ENCODE assay signal across 9 mouse cellular contexts in the genomic region with DNA sequence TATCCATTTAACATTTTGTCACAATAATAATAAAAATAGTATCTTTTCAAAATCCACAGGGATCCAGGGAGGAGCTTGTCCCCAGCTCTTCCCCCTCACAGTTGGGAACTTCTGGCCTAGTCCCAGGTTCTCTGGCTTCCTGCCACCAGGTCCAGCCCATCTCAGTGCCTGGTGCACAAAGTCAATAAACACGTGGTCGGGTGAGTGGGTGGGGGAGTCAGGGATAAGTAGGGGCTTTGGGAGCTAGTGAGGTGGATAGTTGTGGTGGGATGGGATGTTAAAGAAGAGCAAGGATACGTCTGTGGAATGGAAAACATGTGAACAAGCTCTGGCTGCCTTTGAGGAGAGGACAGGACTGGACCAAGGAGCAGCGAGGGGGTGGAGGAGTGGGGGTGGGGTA. TPM values are rescaled to one million over a fixed set of nuclear protein-coding genes. Genes with fewer than 3 reads are reported as not detected.
DNase-seq lines count a peak whose midpoint lies in the region; ATAC-seq and TF ChIP-seq lines count a peak whose summit lies in the region.
"Had no signal": no experiment of that assay in that cellular context is flagged by ENCODE, and none has a peak within 500 bp of the region (broad histone marks: within the 10 kb centered on the region; RNA-seq: fewer than 3 reads in every experiment).

No protein-coding gene starts in this region.

- DNase-seq in cerebellum, postnatal 14 days, result peak; percentile 90 to 92
- DNase-seq in heart, postnatal 14 days, result peak; percentile 88 to 92
- peak; percentile 33 for DNase-seq in limb, embryonic 14.5 days (ENCODE audit: low spot score)
- no peak for DNase-seq in right cerebral cortex, postnatal 25 days
- DNase-seq in left cerebral cortex, postnatal 25 days (ENCODE audit: low spot score in 2 of 2), result no peak

- no peak for TF ChIP-seq POLR2A in limb, embryonic 14.5 days (IDR thresholded peaks at IDR 0.05; ENCODE audit: borderline replicate concordance, extremely low read depth, insufficient read depth, insufficient read length)
- no peak for TF ChIP-seq POLR2A in small intestine, adult 2 months (IDR thresholded peaks at IDR 0.05; ENCODE audit: low read depth, low read length)

- H3K27me3 ChIP-seq in midbrain, embryonic 12.5 days, result peaks cover 22% of the 10 kb centered on the region; the same call in 1 of the 2 replicates
- H3K27me3 ChIP-seq in midbrain, embryonic 15.5 days (replicated peaks), result 0 out of 2 replicates have a peak, but pooled peaks cover 3% of the 10 kb centered on the region
- no peaks in the 10 kb centered on the region for H3K27me3 ChIP-seq in limb, embryonic 14.5 days (ENCODE audit: control insufficient read depth, insufficient read depth, low read length)
- no peaks in the 10 kb centered on the region for H3K27me3 ChIP-seq in small intestine, adult 2 months (ENCODE audit: control insufficient read depth, insufficient read depth, low read length)

- no peak overlapping the region for H3K4me2 ChIP-seq in midbrain, embryonic 12.5 days (replicated peaks)
- no peak overlapping the region for H3K4me2 ChIP-seq in midbrain, embryonic 15.5 days
- no peak overlapping the region for H3K4me2 ChIP-seq in limb, embryonic 14.5 days (replicated peaks; ENCODE audit: low read depth, low read length, severe bottlenecking)

- H3K9me3 ChIP-seq in midbrain, embryonic 12.5 days, result no peaks in the 10 kb centered on the region
- H3K9me3 ChIP-seq in midbrain, embryonic 15.5 days, result no peaks in the 10 kb centered on the region
- H3K9me3 ChIP-seq in limb, embryonic 14.5 days (ENCODE audit: control insufficient read depth, low read length), result no peaks in the 10 kb centered on the region

- WGBS in midbrain, embryonic 12.5 days, result 19% methylated on average over 4 of the region's 4 CpGs
- 12% methylated on average over 4 of the region's 4 CpGs for WGBS in midbrain, embryonic 15.5 days
- WGBS in limb, embryonic 14.5 days, result 9% methylated on average over 4 of the region's 4 CpGs
- WGBS in small intestine, adult 2 months, result 6% methylated on average over 4 of the region's 4 CpGs

- H3K4me1 ChIP-seq in midbrain, embryonic 12.5 days, result peaks cover 13% of the 10 kb centered on the region
- H3K4me1 ChIP-seq in midbrain, embryonic 15.5 days, result peaks cover 21% of the 10 kb centered on the region
- H3K4me1 ChIP-seq in limb, embryonic 14.5 days (ENCODE audit: control insufficient read depth, insufficient read depth, low read length), result peaks cover 29% of the 10 kb centered on the region
- H3K4me1 ChIP-seq in small intestine, adult 2 months (ENCODE audit: control insufficient read depth, insufficient read depth, insufficient read length, low read length), result peaks cover 15% of the 10 kb centered on the region

- ATAC-seq in midbrain, embryonic 12.5 days (ENCODE audit: low FRiP score, low read depth), result no peak
- no peak for ATAC-seq in midbrain, embryonic 15.5 days (replicated peaks)
- no peak for ATAC-seq in limb, embryonic 14.5 days (ENCODE audit: low FRiP score, low read depth)

- no peak for TF ChIP-seq CTCF in small intestine, adult 2 months (IDR thresholded peaks at IDR 0.05; ENCODE audit: extremely low read depth, insufficient read length, insufficient replicate concordance, low read depth, low read length)

- no peaks in the 10 kb centered on the region for H3K36me3 ChIP-seq in midbrain, embryonic 12.5 days
- H3K36me3 ChIP-seq in midbrain, embryonic 15.5 days (replicated peaks), result no peaks in the 10 kb centered on the region
- H3K36me3 ChIP-seq in limb, embryonic 14.5 days (ENCODE audit: control insufficient read depth, insufficient read depth, low read length), result no peaks in the 10 kb centered on the region
- peaks cover 5% of the 10 kb centered on the region for H3K36me3 ChIP-seq in small intestine, adult 2 months (ENCODE audit: control insufficient read depth, insufficient read depth, low read length)

- no peak overlapping the region for H3K27ac ChIP-seq in midbrain, embryonic 12.5 days (replicated peaks)
- H3K27ac ChIP-seq in midbrain, embryonic 15.5 days, result no peak overlapping the region
- peak overlapping the region; percentile 52; the same call in 1 of the 2 replicates for H3K27ac ChIP-seq in limb, embryonic 14.5 days (replicated peaks; ENCODE audit: low read depth, low read length)
- peak overlapping the region; percentile 100 for H3K27ac ChIP-seq in small intestine, adult 2 months (ENCODE audit: insufficient read depth, low read depth, low read length)
- H3K27ac ChIP-seq: liver, embryonic 14.5 days had no signal

- intact Hi-C loops in heart, postnatal 14 days (cut with DNase I), result no loop called here
- intact Hi-C loops in left cerebral cortex, postnatal 25 days (cut with DNase I), result no loop called here

- H3K9ac ChIP-seq in midbrain, embryonic 12.5 days (replicated peaks), result 0 out of 2 replicates have a peak overlapping the region, but pooled peaks have one; percentile 25
- no peak overlapping the region for H3K9ac ChIP-seq in midbrain, embryonic 15.5 days
- H3K9ac ChIP-seq in limb, embryonic 14.5 days (ENCODE audit: low read depth, low read length, severe bottlenecking), result peak overlapping the region; percentile 8; the same call in 1 of the 2 replicates
- H3K9ac ChIP-seq: liver, embryonic 14.5 days had no signal

- no peak overlapping the region for H3K4me3 ChIP-seq in midbrain, embryonic 12.5 days
- no peak overlapping the region for H3K4me3 ChIP-seq in midbrain, embryonic 15.5 days
- no peak overlapping the region for H3K4me3 ChIP-seq in limb, embryonic 14.5 days (replicated peaks; ENCODE audit: low read length)
- peak overlapping the region; percentile 50 for H3K4me3 ChIP-seq in small intestine, adult 2 months (ENCODE audit: low read depth, low read length)

RNA-seq across cellular contexts. Expression of a gene that starts 0.8 kb away (rescaled TPM):
- polyA plus RNA-seq in midbrain, embryonic 12.5 days (2016; fragmentation: Nextera tagmentation; extraction: Ambion mirVana), result 0.41 and 0.77 TPM in 2 replicates
- 0.37 and 0.68 TPM in 2 replicates for polyA plus RNA-seq in midbrain, embryonic 15.5 days (2015; fragmentation: Nextera tagmentation; extraction: Ambion mirVana)
- total RNA-seq in heart, postnatal 14 days (2021), result 1 to 10 TPM; 2.7 to 3.2 TPM
- 4.4 and 5.2 TPM in 2 replicates for polyA plus RNA-seq in limb, embryonic 14.5 days (2012; rRNA removed)
- polyA plus RNA-seq in limb, embryonic 14.5 days (2014; fragmentation: Nextera tagmentation; extraction: Ambion mirVana), result 0.77 and 0.98 TPM in 2 replicates
- polyA plus RNA-seq in small intestine, adult 2 months (2012; rRNA removed), result 6.9 and 11.6 TPM in 2 replicates
- 1 to 10 TPM; 2.0 to 2.7 TPM for total RNA-seq in left cerebral cortex, postnatal 25 days (2021)

RNA-seq across cellular contexts. Expression of a gene that starts 4.5 kb away (rescaled TPM):
- 108 and 113 TPM in 2 replicates for polyA plus RNA-seq in midbrain, embryonic 12.5 days (2016; fragmentation: Nextera tagmentation; extraction: Ambion mirVana)
- 116 and 122 TPM in 2 replicates for polyA plus RNA-seq in midbrain, embryonic 15.5 days (2015; fragmentation: Nextera tagmentation; extraction: Ambion mirVana)
- total RNA-seq in heart, postnatal 14 days (2021), result 10 to 100 TPM; 39.7 to 42.1 TPM
- 172 and 297 TPM in 2 replicates for polyA plus RNA-seq in limb, embryonic 14.5 days (2012; rRNA removed)
- polyA plus RNA-seq in limb, embryonic 14.5 days (2014; fragmentation: Nextera tagmentation; extraction: Ambion mirVana), result 95.4 and 99.0 TPM in 2 replicates
- polyA plus RNA-seq in small intestine, adult 2 months (2012; rRNA removed), result 15.4 and 24.6 TPM in 2 replicates
- 10 to 100 TPM; 94.3 to 97.5 TPM for total RNA-seq in left cerebral cortex, postnatal 25 days (2021)

RNA-seq across cellular contexts. Expression of a gene that starts 9.3 kb away (rescaled TPM):
- 2.2 and 2.9 TPM in 2 replicates for polyA plus RNA-seq in midbrain, embryonic 12.5 days (2016; fragmentation: Nextera tagmentation; extraction: Ambion mirVana)
- 2.0 and 2.4 TPM in 2 replicates for polyA plus RNA-seq in midbrain, embryonic 15.5 days (2015; fragmentation: Nextera tagmentation; extraction: Ambion mirVana)
- 10 to 100 TPM; 14.8 to 20.2 TPM for total RNA-seq in heart, postnatal 14 days (2021)
- polyA plus RNA-seq in limb, embryonic 14.5 days (2012; rRNA removed), result 22.9 and 31.6 TPM in 2 replicates
- polyA plus RNA-seq in limb, embryonic 14.5 days (2014; fragmentation: Nextera tagmentation; extraction: Ambion mirVana), result 13.7 and 15.2 TPM in 2 replicates
- polyA plus RNA-seq in small intestine, adult 2 months (2012; rRNA removed), result 11.9 and 13.7 TPM in 2 replicates
- total RNA-seq in left cerebral cortex, postnatal 25 days (2021), result 1 to 10 TPM; 8.6 to 8.9 TPM

RNA-seq across cellular contexts. Expression of a gene that starts 9.5 kb away (rescaled TPM):
- polyA plus RNA-seq in midbrain, embryonic 12.5 days (2016; fragmentation: Nextera tagmentation; extraction: Ambion mirVana), result 0.65 and 1.3 TPM in 2 replicates
- 1.2 and 1.8 TPM in 2 replicates for polyA plus RNA-seq in midbrain, embryonic 15.5 days (2015; fragmentation: Nextera tagmentation; extraction: Ambion mirVana)
- total RNA-seq in heart, postnatal 14 days (2021), result 1 to 10 TPM; 2.9 to 4.1 TPM
- polyA plus RNA-seq in limb, embryonic 14.5 days (2012; rRNA removed), result 3.8 and 6.9 TPM in 2 replicates
- 5.9 and 6.6 TPM in 2 replicates for polyA plus RNA-seq in limb, embryonic 14.5 days (2014; fragmentation: Nextera tagmentation; extraction: Ambion mirVana)
- polyA plus RNA-seq in small intestine, adult 2 months (2012; rRNA removed), result 1.8 and 2.3 TPM in 2 replicates
- 1 to 10 TPM; 1.9 to 2.2 TPM for total RNA-seq in left cerebral cortex, postnatal 25 days (2021)

RNA-seq across cellular contexts. Expression of a gene that starts 14.2 kb away (rescaled TPM):
- polyA plus RNA-seq in midbrain, embryonic 12.5 days (2016; fragmentation: Nextera tagmentation; extraction: Ambion mirVana), result 608 and 698 TPM in 2 replicates
- polyA plus RNA-seq in midbrain, embryonic 15.5 days (2015; fragmentation: Nextera tagmentation; extraction: Ambion mirVana), result 460 and 473 TPM in 2 replicates
- 100 to 1,000 TPM; 236 to 287 TPM for total RNA-seq in heart, postnatal 14 days (2021)
- polyA plus RNA-seq in limb, embryonic 14.5 days (2012; rRNA removed), result 887 and 919 TPM in 2 replicates
- 547 and 561 TPM in 2 replicates for polyA plus RNA-seq in limb, embryonic 14.5 days (2014; fragmentation: Nextera tagmentation; extraction: Ambion mirVana)
- polyA plus RNA-seq in small intestine, adult 2 months (2012; rRNA removed), result 92.1 and 134 TPM in 2 replicates
- total RNA-seq in left cerebral cortex, postnatal 25 days (2021), result 100 to 1,000 TPM; 323 to 328 TPM

Comparison
In these comparisons a context has a peak if more than half of its experiments do, and no peak if none do; other contexts are left out.
1. H3K27ac ChIP-seq: peak in limb, embryonic 14.5 days (single experiment) and small intestine, adult 2 months (single experiment); none in midbrain, embryonic 12.5 days (single experiment) and midbrain, embryonic 15.5 days (single experiment).
2. DNase-seq: peak in cerebellum, postnatal 14 days (2 of 2), heart, postnatal 14 days (2 of 2) and limb, embryonic 14.5 days (single experiment); none in right cerebral cortex, postnatal 25 days (single experiment) and left cerebral cortex, postnatal 25 days (0 of 2).